Mouse (Mus musculus): ENCODE data around the gene Parp1. TPM values are rescaled to one million over a fixed set of nuclear protein-coding genes. Genes with fewer than 3 reads are reported as not detected.
"Not testable (repeated sequence)": the region's sequence is repeated elsewhere in the genome, so short reads cannot be mapped to it uniquely, and the experiment has no call there.

Gene Parp1
- polyA plus RNA-seq, 1 experiment = 53.1 TPM

GRCm38 (mm10) chr1:180577837-180578236 is 9.1 kb downstream of the Parp1 start:
- H3K4me1 ChIP-seq (ENCODE audit: control insufficient read depth, insufficient read depth, insufficient read length, low read length) = no peaks in the 10 kb centered on the region
- H3K4me3 ChIP-seq (ENCODE audit: insufficient read depth, low read depth, low read length) = no peak overlapping the region
- H3K27ac ChIP-seq (replicated peaks; ENCODE audit: low read depth, low read length) = no peak overlapping the region

- Histone ChIP-seq H3K27ac (replicated peaks; ENCODE audit: low read depth, low read length) (0 out of 2 replicates have a peak overlapping the region, but pooled peaks have one; percentile 1), H3K4me1 (ENCODE audit: control insufficient read depth, insufficient read depth, insufficient read length, low read length) (no peaks in the 10 kb centered on the region), H3K4me3 (ENCODE audit: insufficient read depth, low read depth, low read length) (no peak overlapping the region)
Observed at GRCm38 (mm10) chr1:180587792-180588442, 19.2 kb downstream of the Parp1 start.

GRCm38 (mm10) chr1:180600578-180600977 is 31.9 kb downstream of the Parp1 start:
- Histone ChIP-seq H3K27ac (replicated peaks; ENCODE audit: low read depth, low read length) (peak overlapping the region; percentile 95), H3K4me3 (ENCODE audit: insufficient read depth, low read depth, low read length) (no peak overlapping the region), H3K4me1 (ENCODE audit: control insufficient read depth, insufficient read depth, insufficient read length, low read length) (peaks cover 29% of the 10 kb centered on the region)

GRCm38 (mm10) chr1:180601806-180602205 is 33.1 kb downstream of the Parp1 start:
- no peak overlapping the region for H3K4me3 ChIP-seq (ENCODE audit: insufficient read depth, low read depth, low read length)
- H3K4me1 ChIP-seq (ENCODE audit: control insufficient read depth, insufficient read depth, insufficient read length, low read length) = peaks cover 30% of the 10 kb centered on the region
- peak overlapping the region; percentile 41; the same call in 1 of the 2 replicates for H3K27ac ChIP-seq (replicated peaks; ENCODE audit: low read depth, low read length)

GRCm38 (mm10) chr1:180604579-180604978 is 35.9 kb downstream of the Parp1 start:
- Histone ChIP-seq H3K4me3 (ENCODE audit: insufficient read depth, low read depth, low read length) (no peak overlapping the region), H3K4me1 (ENCODE audit: control insufficient read depth, insufficient read depth, insufficient read length, low read length) (peaks cover 27% of the 10 kb centered on the region), H3K27ac (replicated peaks; ENCODE audit: low read depth, low read length) (peak overlapping the region; percentile 80)

GRCm38 (mm10) chr1:180606106-180606505 is 37.4 kb downstream of the Parp1 start:
- H3K4me3 ChIP-seq (ENCODE audit: insufficient read depth, low read depth, low read length) = no peak overlapping the region
- H3K27ac ChIP-seq (replicated peaks; ENCODE audit: low read depth, low read length) = no peak overlapping the region
- H3K4me1 ChIP-seq (ENCODE audit: control insufficient read depth, insufficient read depth, insufficient read length, low read length) = peaks cover 17% of the 10 kb centered on the region; the same call in 1 of the 2 replicates

- H3K4me1 ChIP-seq (ENCODE audit: control insufficient read depth, insufficient read depth, insufficient read length, low read length) = peaks cover 17% of the 10 kb centered on the region; the same call in 1 of the 2 replicates
- H3K27ac ChIP-seq (replicated peaks; ENCODE audit: low read depth, low read length) = no peak overlapping the region; the same call in 1 of the 2 replicates
- no peak overlapping the region for H3K4me3 ChIP-seq (ENCODE audit: insufficient read depth, low read depth, low read length)
Observed at GRCm38 (mm10) chr1:180606796-180607577, 38.3 kb downstream of the Parp1 start.

GRCm38 (mm10) chr1:180607578-180607879 is 38.8 kb downstream of the Parp1 start:
- no peak overlapping the region for H3K27ac ChIP-seq (replicated peaks; ENCODE audit: low read depth, low read length)
- H3K4me3 ChIP-seq (ENCODE audit: insufficient read depth, low read depth, low read length) = no peak overlapping the region
- peaks cover 17% of the 10 kb centered on the region; the same call in 1 of the 2 replicates for H3K4me1 ChIP-seq (ENCODE audit: control insufficient read depth, insufficient read depth, insufficient read length, low read length)

GRCm38 (mm10) chr1:180611842-180612241 is 43.1 kb downstream of the Parp1 start:
- not testable (repeated sequence) for H3K4me1 ChIP-seq (ENCODE audit: control insufficient read depth, insufficient read depth, insufficient read length, low read length); H3K27ac ChIP-seq (replicated peaks; ENCODE audit: low read depth, low read length); H3K4me3 ChIP-seq (ENCODE audit: insufficient read depth, low read depth, low read length)

GRCm38 (mm10) chr1:180616762-180617161 is 48.0 kb downstream of the Parp1 start:
- no peak overlapping the region for H3K27ac ChIP-seq (replicated peaks; ENCODE audit: low read depth, low read length)
- no peak overlapping the region for H3K4me3 ChIP-seq (ENCODE audit: insufficient read depth, low read depth, low read length)
- H3K4me1 ChIP-seq (ENCODE audit: control insufficient read depth, insufficient read depth, insufficient read length, low read length) = no peaks in the 10 kb centered on the region

GRCm38 (mm10) chr1:180622389-180622788 is 53.7 kb downstream of the Parp1 start:
- Histone ChIP-seq H3K27ac (replicated peaks; ENCODE audit: low read depth, low read length) (no peak overlapping the region), H3K4me3 (ENCODE audit: insufficient read depth, low read depth, low read length) (no peak overlapping the region), H3K4me1 (ENCODE audit: control insufficient read depth, insufficient read depth, insufficient read length, low read length) (no peaks in the 10 kb centered on the region)

GRCm38 (mm10) chr1:180623911-180624310 is 55.2 kb downstream of the Parp1 start:
- no peak overlapping the region for H3K4me3 ChIP-seq (ENCODE audit: insufficient read depth, low read depth, low read length)
- H3K27ac ChIP-seq (replicated peaks; ENCODE audit: low read depth, low read length) = no peak overlapping the region
- H3K4me1 ChIP-seq (ENCODE audit: control insufficient read depth, insufficient read depth, insufficient read length, low read length) = no peaks in the 10 kb centered on the region

- Histone ChIP-seq H3K4me3 (ENCODE audit: insufficient read depth, low read depth, low read length) (no peak overlapping the region), H3K27ac (replicated peaks; ENCODE audit: low read depth, low read length) (peak overlapping the region; percentile 95), H3K4me1 (ENCODE audit: control insufficient read depth, insufficient read depth, insufficient read length, low read length) (no peaks in the 10 kb centered on the region)
Observed at GRCm38 (mm10) chr1:180626141-180626540, 57.4 kb downstream of the Parp1 start.

GRCm38 (mm10) chr1:180637796-180638195 is 69.1 kb downstream of the Parp1 start:
- not testable (repeated sequence) for H3K27ac ChIP-seq (replicated peaks; ENCODE audit: low read depth, low read length); H3K4me3 ChIP-seq (ENCODE audit: insufficient read depth, low read depth, low read length); H3K4me1 ChIP-seq (ENCODE audit: control insufficient read depth, insufficient read depth, insufficient read length, low read length)

- Histone ChIP-seq H3K4me1 (ENCODE audit: control insufficient read depth, insufficient read depth, insufficient read length, low read length) (no peaks in the 10 kb centered on the region), H3K4me3 (ENCODE audit: insufficient read depth, low read depth, low read length) (peak overlapping the region; percentile 81), H3K27ac (replicated peaks; ENCODE audit: low read depth, low read length) (peak overlapping the region; percentile 51)
Observed at GRCm38 (mm10) chr1:180639416-180640401, 71.0 kb downstream of the Parp1 start.
